Mouse (Mus musculus) limb, embryonic 10.5 days (tissue): ENCODE data around the gene Olfr1152. TPM values are rescaled to one million over a fixed set of nuclear protein-coding genes. Genes with fewer than 3 reads are reported as not detected.

Source experiments
- DNase-seq: peaks from one replicate; pipeline ENCODE4 v3.0.0-alpha.2; 2017; ENCODE audit warnings: low spot score
- H3K27ac ChIP-seq: fragments of 300-500 bp; sonication (generic); 2 replicates; pipeline ENCODE4 v1.5.1; 2016; ENCODE audit warnings: mild to moderate bottlenecking
- H3K27me3 ChIP-seq: fragments of 300-500 bp; sonication (generic); 2 replicates; pipeline ENCODE4 v1.6.1; 2016; ENCODE audit warnings: low read depth, mild to moderate bottlenecking; ENCODE audit not compliant: poor library complexity, severe bottlenecking
- H3K36me3 ChIP-seq: fragments of 300-500 bp; sonication (generic); 2 replicates; pipeline ENCODE4 v1.6.1; 2016; ENCODE audit warnings: mild to moderate bottlenecking, moderate library complexity
- H3K4me1 ChIP-seq: fragments of 300-500 bp; sonication (generic); 2 replicates; pipeline ENCODE4 v1.6.1; 2016
- H3K4me3 ChIP-seq: fragments of 300-500 bp; sonication (generic); 2 replicates; pipeline ENCODE4 v1.5.1; 2016; ENCODE audit warnings: mild to moderate bottlenecking, moderate library complexity
- H3K9me3 ChIP-seq: fragments of 300-500 bp; sonication (generic); replicated peaks from 2 replicates; pipeline ENCODE4 v1.6.1; 2016; ENCODE audit warnings: mild to moderate bottlenecking
- WGBS: fragments of 180-500 bp; shearing (Covaris S2); methylation state at CpG from one replicate; pipeline ENCODE4 v1.1.7; 2016; 5-methylcytosine and 5-hydroxymethylcytosine counted together
- polyA plus RNA-seq: library from polyadenylated mRNA; unstranded; fragments of >200 nt; fragmentation: Nextera tagmentation; extraction: Ambion mirVana; gene quantifications from 2 replicates; pipeline ENCODE4 v1.2.1, GENCODE M21; 2016

Gene Olfr1152
- polyA plus RNA-seq = 0.03 TPM in 1 of 2 replicates, not detected in the other

- Histone ChIP-seq H3K27me3 (no peaks in the 10 kb centered on the region), H3K9me3 (no peaks in the 10 kb centered on the region), H3K4me3 (no peak within 1 kb of the TSS), H3K27ac (no peak within 1 kb of the TSS), H3K36me3 (no peaks in the 10 kb centered on the region), H3K4me1 (no peaks in the 10 kb centered on the region)
- DNase-seq = no peak
Observed at GRCm38 (mm10) chr2:87866192-87866591, at the start of gene Olfr1152. Gene Olfr1152, plus strand, starts transcription at chr2:87866492.

DNA sequence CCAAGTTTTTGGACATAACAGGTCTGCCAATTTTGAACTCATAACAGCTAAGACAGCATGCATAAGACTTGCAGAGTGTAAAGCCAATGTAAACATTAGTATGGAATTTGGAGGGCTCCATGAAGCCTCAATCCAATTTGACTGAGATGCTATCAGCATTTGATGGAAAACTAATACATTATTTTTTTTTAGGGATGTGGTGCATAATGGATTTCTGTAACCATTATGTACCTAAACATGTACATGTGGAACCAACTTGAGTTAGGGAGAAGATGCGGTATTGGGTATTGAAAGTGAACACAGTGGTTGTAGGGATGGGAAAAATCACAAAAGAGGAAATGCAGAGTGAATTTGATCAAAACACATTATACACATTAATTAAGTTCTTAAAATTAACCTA lies 36.1 kb upstream of the Olfr1152 start, which contains the start of gene Olfr1148:
Olfr1148 (plus strand) TSS at position 301 of the 400 bp plus-strand sequence.
- H3K27me3 ChIP-seq = no peaks in the 10 kb centered on the region
- 90% methylated on average over 1 of the region's 1 CpGs for WGBS
- H3K4me3 ChIP-seq = no peak within 1 kb of the TSS
- H3K4me1 ChIP-seq = no peaks in the 10 kb centered on the region
- no peak for DNase-seq
- H3K9me3 ChIP-seq = no peaks in the 10 kb centered on the region
- no peak within 1 kb of the TSS for H3K27ac ChIP-seq
- no peaks in the 10 kb centered on the region for H3K36me3 ChIP-seq

GRCm38 (mm10) chr2:87843693-87844092 lies 22.6 kb upstream of the Olfr1152 start, which contains the start of gene Olfr1150-ps1:
Gene Olfr1150-ps1, plus strand, starts transcription at chr2:87843993.
- Histone ChIP-seq H3K36me3 (no peaks in the 10 kb centered on the region), H3K27me3 (no peaks in the 10 kb centered on the region), H3K27ac (no peak within 1 kb of the TSS), H3K9me3 (no peaks in the 10 kb centered on the region), H3K4me1 (no peaks in the 10 kb centered on the region), H3K4me3 (no peak within 1 kb of the TSS)
- DNase-seq = no peak
- 78% methylated on average over 1 of the region's 1 CpGs for WGBS

DNA sequence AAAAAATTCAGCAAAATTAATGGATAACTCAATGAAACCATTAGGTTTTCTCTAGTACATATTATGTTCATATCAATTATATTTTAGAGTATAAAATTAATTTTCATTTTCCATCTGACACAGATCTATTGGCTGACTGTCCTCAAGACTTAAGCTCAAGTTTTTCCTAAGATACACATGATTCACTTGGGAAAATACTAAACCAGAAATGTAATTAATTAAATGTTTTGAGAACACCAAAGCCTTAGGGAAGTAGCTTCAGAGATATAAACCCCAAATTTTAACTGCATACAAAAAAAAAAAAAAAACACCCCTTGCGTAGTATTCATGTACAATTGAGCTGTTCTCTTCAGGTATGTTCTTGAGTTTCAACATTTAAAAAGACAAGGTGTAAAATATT lies 10.7 kb upstream of the Olfr1152 start, which contains the start of gene Olfr1151:
Olfr1151 (plus strand) TSS at position 301 of the 400 bp plus-strand sequence.
- H3K36me3 ChIP-seq = no peaks in the 10 kb centered on the region
- H3K4me1 ChIP-seq = no peaks in the 10 kb centered on the region
- WGBS = 93% methylated on average over 1 of the region's 1 CpGs
- no peaks in the 10 kb centered on the region for H3K9me3 ChIP-seq
- no peak within 1 kb of the TSS for H3K4me3 ChIP-seq
- H3K27me3 ChIP-seq = no peaks in the 10 kb centered on the region
- no peak within 1 kb of the TSS for H3K27ac ChIP-seq
- DNase-seq = no peak

DNA sequence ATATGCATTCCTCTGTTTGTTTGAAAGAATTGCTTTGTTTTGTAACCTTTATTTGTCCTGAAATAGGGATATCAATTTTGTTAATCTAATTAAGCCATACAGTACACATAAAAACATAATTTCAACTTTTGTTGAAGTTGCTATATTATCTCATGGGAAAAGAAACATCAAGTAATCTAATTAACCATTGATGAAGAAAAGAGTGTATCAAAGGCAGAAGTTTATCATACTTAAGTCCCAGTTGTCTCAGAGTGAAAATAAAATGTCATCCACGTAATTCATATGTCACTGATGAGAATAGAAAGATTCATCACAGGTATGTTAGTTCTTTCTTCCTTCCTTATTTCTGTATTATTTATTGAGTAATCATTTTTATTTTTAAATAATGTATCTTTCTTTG lies 28.4 kb downstream of the Olfr1152 start, which contains the start of gene Olfr1153:
Olfr1153 (plus strand) TSS at position 301 of the 400 bp plus-strand sequence.
- H3K27me3 ChIP-seq = no peaks in the 10 kb centered on the region
- H3K9me3 ChIP-seq = no peaks in the 10 kb centered on the region
- no peak within 1 kb of the TSS for H3K4me3 ChIP-seq
- no peak for DNase-seq
- 86% methylated on average over 1 of the region's 1 CpGs for WGBS
- no peaks in the 10 kb centered on the region for H3K4me1 ChIP-seq
- no peaks in the 10 kb centered on the region for H3K36me3 ChIP-seq
- no peak within 1 kb of the TSS for H3K27ac ChIP-seq

GRCm38 (mm10) chr2:87905066-87905465 lies 38.8 kb downstream of the Olfr1152 start, which contains the start of gene Olfr1154:
Gene Olfr1154, minus strand, starts transcription at chr2:87905166.
- 95% methylated on average over 1 of the region's 1 CpGs for WGBS
- no peak for DNase-seq

More at GRCm38 (mm10) chr2:87905066-87905465, 38.8 kb downstream of the Olfr1152 start, which contains the start of gene Olfr1154:
- Histone ChIP-seq H3K4me1 (no peaks in the 10 kb centered on the region), H3K9me3 (no peaks in the 10 kb centered on the region), H3K27ac (no peak within 1 kb of the TSS), H3K4me3 (no peak within 1 kb of the TSS), H3K36me3 (no peaks in the 10 kb centered on the region), H3K27me3 (no peaks in the 10 kb centered on the region)

Other genes starting within 250 kb of the Olfr1152 start
- gene Olfr1131, start 239.4 kb upstream of the Olfr1152 start, polyA plus RNA-seq = not detected in 2 replicates
- gene Olfr1132, start 229.0 kb upstream of the Olfr1152 start, polyA plus RNA-seq = not detected in 2 replicates
- gene Olfr1133, start 219.1 kb upstream of the Olfr1152 start, polyA plus RNA-seq = not detected in 2 replicates
- gene Olfr1134, start 208.0 kb upstream of the Olfr1152 start, polyA plus RNA-seq = not detected in 2 replicates
- gene Olfr1135, start 192.8 kb upstream of the Olfr1152 start, polyA plus RNA-seq = not detected in 2 replicates
- not detected in 2 replicates for gene Olfr1136, start 172.5 kb upstream of the Olfr1152 start, polyA plus RNA-seq
- not detected in 2 replicates for gene Olfr1137, start 153.3 kb upstream of the Olfr1152 start, polyA plus RNA-seq
- gene Olfr1138, start 126.5 kb upstream of the Olfr1152 start, polyA plus RNA-seq = not detected in 2 replicates
- not detected in 2 replicates for gene Olfr1140, start 122.7 kb upstream of the Olfr1152 start, polyA plus RNA-seq
- gene Olfr1141, start 112.5 kb upstream of the Olfr1152 start, polyA plus RNA-seq = not detected in 2 replicates
- not detected in 2 replicates for gene Olfr152, start 87.0 kb upstream of the Olfr1152 start, polyA plus RNA-seq
- gene Olfr1143, start 65.9 kb upstream of the Olfr1152 start, polyA plus RNA-seq = not detected in 2 replicates
- gene Olfr1145, start 56.7 kb upstream of the Olfr1152 start, polyA plus RNA-seq = not detected in 2 replicates
- not detected in 2 replicates for gene Olfr1148, start 36.0 kb upstream of the Olfr1152 start, polyA plus RNA-seq
- not detected in 2 replicates for gene Olfr1150-ps1, start 22.5 kb upstream of the Olfr1152 start, polyA plus RNA-seq
- not detected in 2 replicates for gene Olfr1151, start 10.6 kb upstream of the Olfr1152 start, polyA plus RNA-seq
- gene Olfr1153, start 28.5 kb downstream of the Olfr1152 start, polyA plus RNA-seq = not detected in 2 replicates
- gene Olfr1154, start 38.7 kb downstream of the Olfr1152 start, polyA plus RNA-seq = not detected in 2 replicates
- not detected in 2 replicates for gene Olfr1155, start 78.6 kb downstream of the Olfr1152 start, polyA plus RNA-seq
- gene Olfr1156, start 86.6 kb downstream of the Olfr1152 start, polyA plus RNA-seq = not detected in 2 replicates
- not detected in 2 replicates for gene Olfr1157, start 101.8 kb downstream of the Olfr1152 start, polyA plus RNA-seq
- not detected in 2 replicates for gene Olfr74, start 108.2 kb downstream of the Olfr1152 start, polyA plus RNA-seq
- not detected in 2 replicates for gene Olfr1158, start 123.6 kb downstream of the Olfr1152 start, polyA plus RNA-seq
- not detected in 2 replicates for gene Olfr1160, start 141.8 kb downstream of the Olfr1152 start, polyA plus RNA-seq
- gene Olfr1161, start 156.3 kb downstream of the Olfr1152 start, polyA plus RNA-seq = not detected in 2 replicates
- gene Olfr73, start 171.2 kb downstream of the Olfr1152 start, polyA plus RNA-seq = 0.05 and 0.06 TPM in 2 replicates
- not detected in 2 replicates for gene Olfr1162, start 184.6 kb downstream of the Olfr1152 start, polyA plus RNA-seq
- not detected in 2 replicates for gene Olfr1163, start 205.3 kb downstream of the Olfr1152 start, polyA plus RNA-seq
- gene Olfr1164, start 227.5 kb downstream of the Olfr1152 start, polyA plus RNA-seq = not detected in 2 replicates